Mouse (Mus musculus) adrenal gland, postnatal 36 days (tissue): ENCODE results near the gene Lhx4. TPM values are rescaled to one million over a fixed set of nuclear protein-coding genes. Genes with fewer than 3 reads are reported as not detected.

Experiments
- DNase-seq, 2 experiments: peaks; one replicate each; pipeline ENCODE4 v3.0.0; 2021; ENCODE audit warnings: mixed read lengths in 1 of 2
- long read RNA-seq, 2 experiments: library from polyadenylated mRNA; stranded (forward); transcript quantifications; one replicate each; pipeline ENCODE4 v2.0.0; 2021; ENCODE audit warnings: borderline sequencing depth in 2 of 2
- total RNA-seq, 2 experiments: library from RNA; stranded (reverse); gene quantifications; 2 replicates each; pipeline ENCODE4 v1.2.3; 2021

The Lhx4 gene
- not detected for total RNA-seq
- long read RNA-seq, experiment 1: 0 reads
- long read RNA-seq, experiment 2: 0 reads

DNA sequence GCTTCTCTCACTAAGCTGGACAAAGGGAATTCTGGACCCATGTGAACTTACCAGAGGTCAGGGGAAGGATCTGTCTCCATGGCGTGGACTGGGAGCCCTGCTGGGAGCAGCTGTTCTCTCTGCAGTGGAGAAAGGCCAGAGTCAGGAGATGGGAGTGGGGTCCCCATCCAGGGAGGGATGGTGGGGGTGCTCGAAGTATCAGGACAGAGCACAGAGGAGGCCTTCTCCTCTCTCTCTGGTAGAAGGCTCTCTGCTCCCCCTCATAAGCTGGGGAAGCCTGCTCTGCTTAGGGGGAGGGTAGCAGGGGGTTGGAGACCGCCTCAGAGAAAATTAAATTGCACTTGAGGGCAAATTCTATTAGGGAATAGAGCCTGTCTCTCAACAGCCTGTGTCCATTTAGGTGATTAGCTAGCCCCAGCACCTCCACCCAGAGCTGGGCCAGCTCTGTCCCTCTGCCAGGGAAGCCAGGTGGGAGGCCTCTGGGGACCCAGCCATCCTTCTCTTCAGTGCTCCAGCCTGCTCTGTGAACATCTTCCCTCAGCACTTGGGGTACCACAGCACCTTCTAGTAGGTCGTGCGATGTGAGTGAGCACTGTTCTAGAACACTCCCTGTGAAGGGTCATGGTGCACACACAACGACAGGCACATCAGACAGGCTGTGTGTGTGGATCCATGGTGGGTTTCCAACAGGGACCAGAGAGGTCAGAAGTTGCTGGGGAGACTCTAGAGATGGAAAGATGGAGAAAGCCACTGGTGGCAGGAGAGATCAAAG lies at the start of gene Lhx4:
Lhx4 (minus strand) TSS at position 201 of the 772 bp plus-strand sequence.
- no peak for DNase-seq

- DNase-seq: no peak
Measured at GRCm38 (mm10) chr1:155798000-155798399, 46.5 kb upstream of the Lhx4 start.

DNA sequence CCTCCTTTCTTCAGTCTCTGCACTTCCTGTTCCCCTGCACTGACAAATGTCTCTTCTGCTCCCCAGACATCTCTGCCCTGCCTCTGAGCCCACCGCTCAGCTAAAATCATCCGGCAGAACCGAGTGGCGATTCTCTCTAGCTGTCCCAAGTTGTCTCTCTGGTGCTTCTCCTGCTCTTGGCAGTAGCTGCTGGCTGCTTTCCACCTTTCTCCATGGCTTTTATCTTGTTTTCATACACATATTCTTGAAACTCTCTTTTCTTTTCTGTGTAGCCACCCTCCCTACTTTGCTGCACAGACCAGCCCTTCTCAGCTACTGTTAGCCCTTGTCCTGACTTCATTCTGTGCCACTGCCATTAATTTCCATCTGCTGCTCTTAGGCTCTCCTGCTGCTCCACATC lies 45.9 kb upstream of the Lhx4 start:
- DNase-seq: no peak

DNA sequence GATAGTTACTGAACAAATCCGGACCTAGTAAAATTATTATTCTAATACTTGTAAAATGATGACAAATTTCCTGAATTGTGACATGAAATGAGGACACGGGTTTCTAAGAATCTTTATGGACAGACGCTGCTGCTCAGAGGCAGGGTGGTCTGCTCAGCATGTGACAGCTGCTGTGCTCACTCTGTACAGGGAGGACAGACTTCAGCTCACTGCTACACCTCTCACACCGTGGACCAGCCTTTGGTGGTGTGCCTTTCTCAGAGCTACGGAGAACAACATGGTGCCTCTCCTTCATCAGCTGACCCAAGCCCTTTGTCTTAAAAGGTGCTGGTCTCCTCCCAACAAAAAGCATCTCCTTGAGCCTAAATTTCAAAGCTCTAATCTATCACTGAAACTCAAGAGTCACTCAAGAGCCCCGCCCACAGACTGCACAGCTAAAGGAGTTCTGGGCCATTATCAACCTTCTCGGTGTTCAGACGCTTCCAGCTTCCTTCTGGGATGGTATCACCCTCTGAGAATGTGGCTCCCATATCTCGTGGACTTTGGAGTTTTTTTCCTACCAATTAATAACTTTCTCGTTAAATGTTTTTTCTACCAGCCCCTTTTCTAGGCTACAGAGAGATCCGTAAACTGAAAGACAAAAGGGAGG lies 45.4 kb upstream of the Lhx4 start:
- DNase-seq: no peak

- peak; percentile 69 to 78 for DNase-seq
Measured at GRCm38 (mm10) chr1:155795791-155796233, 44.3 kb upstream of the Lhx4 start.

GRCm38 (mm10) chr1:155794855-155795254 lies 43.4 kb upstream of the Lhx4 start:
- DNase-seq: peak in 1 of 2 experiments; percentile 26

GRCm38 (mm10) chr1:155791919-155792318 lies 40.4 kb upstream of the Lhx4 start:
- DNase-seq: no peak

DNA sequence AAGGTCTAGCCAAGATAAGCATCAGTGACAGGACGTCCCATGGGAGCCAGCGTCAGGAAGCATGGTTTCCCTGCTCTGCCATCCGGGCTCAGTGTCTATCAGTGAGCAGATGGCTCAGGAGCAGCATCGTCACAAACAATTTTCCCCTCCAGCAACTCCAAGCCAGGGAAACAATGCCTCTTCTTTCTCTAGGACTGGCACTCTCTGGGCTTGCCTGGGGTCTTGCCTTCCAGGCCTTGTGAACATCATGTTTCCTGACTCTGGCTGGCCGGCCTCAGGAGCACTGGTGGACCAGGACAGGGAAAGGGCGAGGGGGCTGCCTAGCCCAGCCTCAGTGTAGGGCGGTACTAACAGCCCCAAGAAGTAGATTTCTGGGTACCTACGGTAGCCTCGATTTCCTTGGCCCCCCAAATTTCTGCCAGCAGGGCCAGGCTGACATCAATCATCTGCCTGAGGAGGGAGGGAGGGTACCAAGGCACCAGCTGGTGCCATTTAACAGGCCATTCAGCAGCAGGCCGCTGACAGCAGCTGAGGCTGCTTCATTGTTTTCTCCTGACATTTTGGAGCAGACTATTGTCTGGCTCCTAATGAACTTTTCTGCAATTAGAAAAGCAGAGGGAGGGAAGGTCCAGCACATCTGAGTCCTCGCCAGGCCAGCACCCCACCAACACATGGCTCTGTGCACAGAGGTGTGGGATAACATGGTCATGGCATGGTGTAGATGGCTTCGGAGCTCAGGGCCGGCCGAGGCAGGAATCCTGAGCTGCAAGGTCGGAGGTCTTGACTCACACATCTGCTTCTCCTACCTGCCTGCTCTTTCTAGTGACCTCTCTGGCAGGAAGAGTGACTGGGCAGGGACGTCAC lies 38.9 kb upstream of the Lhx4 start:
- DNase-seq: no peak

- peak; percentile 66 to 74 for DNase-seq
Measured at GRCm38 (mm10) chr1:155785886-155786285, 34.4 kb upstream of the Lhx4 start.

- DNase-seq: peak; percentile 61 to 71
Measured at GRCm38 (mm10) chr1:155784343-155785205, 33.1 kb upstream of the Lhx4 start.

GRCm38 (mm10) chr1:155782382-155782781 lies 30.9 kb upstream of the Lhx4 start:
- no peak for DNase-seq

DNA sequence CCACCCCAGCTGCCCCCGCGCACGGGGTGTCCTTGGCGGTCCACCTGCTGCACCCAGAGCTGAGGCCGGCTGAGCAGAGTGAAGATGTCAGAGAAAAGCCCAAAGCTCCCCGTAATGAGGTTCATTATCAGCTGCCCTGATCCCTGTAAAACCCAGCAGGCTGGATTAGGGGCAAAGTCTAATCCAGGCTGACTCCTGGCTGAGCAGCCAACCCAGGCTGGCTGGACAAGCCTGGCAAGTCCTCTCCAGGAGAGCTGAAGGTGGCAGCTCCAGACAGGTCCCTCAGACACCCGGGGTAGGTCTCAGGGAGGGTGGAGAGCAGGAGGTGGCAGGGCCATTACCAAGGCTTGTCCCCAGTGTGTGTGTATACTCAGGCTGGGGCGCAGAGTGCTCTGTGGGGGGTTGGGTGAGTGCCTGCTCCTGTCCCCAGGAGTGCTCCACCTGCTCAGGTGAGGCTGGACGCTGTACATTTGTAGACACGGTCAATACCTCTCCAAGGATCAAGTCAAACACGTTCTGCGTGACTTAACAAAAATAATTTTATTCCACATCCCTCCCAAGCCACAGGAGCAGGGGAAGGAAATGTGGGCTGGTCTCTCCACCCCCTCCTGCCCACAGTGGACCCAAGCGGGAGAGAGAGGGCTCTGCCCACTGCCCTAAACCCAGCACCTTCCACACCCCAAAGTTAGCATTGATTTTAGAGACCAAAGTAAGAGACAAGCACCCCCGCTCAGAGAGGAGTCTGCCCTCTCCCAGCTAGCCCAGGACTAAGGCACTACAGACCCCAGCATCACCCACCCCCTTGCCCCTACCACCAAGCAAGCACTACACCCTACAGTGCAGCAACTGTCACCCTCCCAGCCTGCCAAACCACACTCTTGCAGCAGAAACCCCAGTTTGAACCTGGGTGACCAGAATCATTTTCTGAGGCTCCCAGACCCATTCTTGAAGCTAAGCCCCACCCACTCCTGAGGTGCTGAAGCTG lies 26.4 kb upstream of the Lhx4 start:
- no peak for DNase-seq

GRCm38 (mm10) chr1:155759167-155759566 lies 7.7 kb upstream of the Lhx4 start:
- peak in 1 of 2 experiments; percentile 22 for DNase-seq

- DNase-seq: no peak
Measured at GRCm38 (mm10) chr1:155758711-155759110, 7.2 kb upstream of the Lhx4 start.

- DNase-seq: no peak
Measured at GRCm38 (mm10) chr1:155757621-155758020, 6.1 kb upstream of the Lhx4 start.

GRCm38 (mm10) chr1:155753411-155753810 lies 1.9 kb upstream of the Lhx4 start:
- DNase-seq: no peak

DNA sequence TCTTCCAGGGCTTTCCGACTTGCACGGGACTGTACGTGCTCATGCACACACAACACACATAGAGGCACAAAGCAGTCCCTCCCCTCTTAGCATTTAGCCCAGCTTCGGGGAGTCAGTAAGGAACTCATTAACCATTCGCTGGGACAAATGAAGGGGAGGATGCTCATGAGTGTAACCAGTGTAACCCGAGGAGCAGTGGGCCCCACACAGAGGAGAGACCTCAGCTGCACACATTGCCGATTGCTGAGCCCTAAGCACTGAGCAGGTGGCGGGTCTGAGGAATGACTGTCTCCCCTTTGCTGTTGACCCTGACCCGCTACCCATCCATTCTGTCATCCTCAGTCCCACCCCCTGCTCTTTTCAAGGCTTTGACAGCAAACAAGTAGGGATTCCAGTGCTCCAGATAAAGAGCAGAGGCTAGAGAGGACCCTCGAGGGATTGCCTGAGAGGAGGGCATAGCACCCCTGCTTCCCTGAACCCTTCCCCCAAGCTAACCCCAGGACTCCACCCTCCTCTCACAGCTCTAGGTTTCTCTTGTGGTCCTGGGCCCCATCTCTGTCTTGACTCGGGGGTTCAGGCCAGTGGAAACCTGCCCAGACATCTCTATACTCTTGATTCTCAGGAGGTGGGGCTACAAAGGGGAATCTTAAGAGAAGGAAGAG lies 836 bp downstream of the Lhx4 start:
- DNase-seq: no peak

GRCm38 (mm10) chr1:155747911-155748310 lies 3.6 kb downstream of the Lhx4 start:
- DNase-seq: no peak

DNA sequence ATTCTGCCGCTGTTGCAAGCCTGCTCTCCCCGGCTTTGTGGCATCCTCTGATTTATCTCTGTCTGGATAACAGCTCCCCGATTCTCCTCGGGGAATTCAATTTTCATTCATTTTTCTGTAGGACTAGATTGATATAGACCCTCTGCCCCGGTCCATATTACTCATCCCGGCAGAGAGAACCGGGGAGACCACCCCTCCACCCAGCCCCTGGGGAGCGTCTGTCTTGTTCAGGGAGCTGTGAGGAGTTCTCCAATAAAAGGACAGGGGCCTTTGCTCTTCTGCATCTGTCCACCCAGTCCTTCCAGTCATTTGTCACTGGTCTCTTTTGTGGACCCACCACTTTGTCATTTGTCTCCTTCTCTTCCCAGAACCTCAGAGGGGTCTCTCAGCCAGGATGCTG lies 4.5 kb downstream of the Lhx4 start:
- no peak for DNase-seq
